Mouse (Mus musculus) lung, embryonic 16.5 days (tissue): ENCODE measurements around the gene Csrp1. TPM values are rescaled to one million over a fixed set of nuclear protein-coding genes. Genes with fewer than 3 reads are reported as not detected.
A peak's percentile ranks its signal among the peaks of the same experiment; 100 is the strongest.

Experiments used
- ATAC-seq: fragments of 200-750 bp; cut with Nextera tagmentation; 2 replicates; pipeline ENCODE4 v1.8.0; 2017; ENCODE audit warnings: low read depth, mild to moderate bottlenecking, moderate library complexity
- H3K27ac ChIP-seq: fragments of 300-500 bp; sonication (generic); 2 replicates; pipeline ENCODE4 v1.5.1; 2014; ENCODE audit warnings: mild to moderate bottlenecking, control low read depth, low read length
- H3K27me3 ChIP-seq: fragments of 300-500 bp; sonication (generic); 2 replicates; pipeline ENCODE4 v1.6.1; 2014; ENCODE audit warnings: low read depth, low read length, mixed read lengths; ENCODE audit not compliant: control insufficient read depth, insufficient read depth
- H3K36me3 ChIP-seq: fragments of 300-500 bp; sonication (generic); 2 replicates; pipeline ENCODE4 v1.6.1; 2014; ENCODE audit warnings: low read length; ENCODE audit not compliant: control insufficient read depth, insufficient read depth
- H3K4me1 ChIP-seq: fragments of 300-500 bp; sonication (generic); replicated peaks from 2 replicates; pipeline ENCODE4 v1.6.1; 2014; ENCODE audit warnings: low read length, mixed read lengths; ENCODE audit not compliant: control insufficient read depth, insufficient read depth
- H3K4me2 ChIP-seq: fragments of 300-500 bp; sonication (generic); 2 replicates; pipeline ENCODE4 v1.6.1; 2014; ENCODE audit warnings: low read depth, low read length, control low read depth
- H3K4me3 ChIP-seq: fragments of 300-500 bp; sonication (generic); 2 replicates; pipeline ENCODE4 v1.5.1; 2014; ENCODE audit warnings: mild to moderate bottlenecking, low read length, control low read depth
- H3K9ac ChIP-seq: fragments of 300-500 bp; sonication (generic); 2 replicates; pipeline ENCODE4 v1.6.1; 2014; ENCODE audit warnings: low read length, control low read depth
- H3K9me3 ChIP-seq: fragments of 300-500 bp; sonication (generic); 2 replicates; pipeline ENCODE4 v1.6.1; 2016; ENCODE audit warnings: low read length; ENCODE audit not compliant: control insufficient read depth
- WGBS: fragments of 180-500 bp; shearing (Covaris S2); extraction: QIAGEN DNeasy Blood & Tissue Kit; methylation state at CpG from one replicate; pipeline ENCODE4 v1.1.7; 2014; 5-methylcytosine and 5-hydroxymethylcytosine counted together
- polyA plus RNA-seq: library from polyadenylated mRNA; unstranded; fragments of >200 nt; fragmentation: Nextera tagmentation; extraction: Ambion mirVana; gene quantifications from 2 replicates; pipeline ENCODE4 v1.2.1, GENCODE M21; 2015

Gene Csrp1
- polyA plus RNA-seq, 1 experiment from 2014 or later: 268 TPM

- H3K4me2 ChIP-seq: no peak overlapping the region
- H3K4me1 ChIP-seq: peaks cover 13% of the 10 kb centered on the region
- H3K27ac ChIP-seq: peak overlapping the region; percentile 27; the same call in 1 of the 2 replicates
- 29% methylated on average over 8 of the region's 8 CpGs for WGBS
- H3K27me3 ChIP-seq: no peaks in the 10 kb centered on the region
- H3K9ac ChIP-seq: no peak overlapping the region; the same call in 1 of the 2 replicates
- no peaks in the 10 kb centered on the region for H3K36me3 ChIP-seq
- ATAC-seq: peak; percentile 83
- H3K4me3 ChIP-seq: no peak overlapping the region
- H3K9me3 ChIP-seq: no peaks in the 10 kb centered on the region
These were observed 80.5 kb downstream of the Csrp1 start for GRCm38 (mm10) chr1:135800192-135800950.

Other genes starting within 250 kb of the Csrp1 start
- gene Nav1, start 112.8 kb upstream of the Csrp1 start, polyA plus RNA-seq: 10.8 and 11.5 TPM in 2 replicates
- gene Phlda3, start 46.1 kb downstream of the Csrp1 start, polyA plus RNA-seq: 62.8 and 63.2 TPM in 2 replicates
- 92.3 and 105 TPM in 2 replicates for gene Tnni1, start 59.4 kb downstream of the Csrp1 start, polyA plus RNA-seq
- 14.1 and 16.2 TPM in 2 replicates for gene Lad1, start 98.5 kb downstream of the Csrp1 start, polyA plus RNA-seq
- gene Tnnt2, start 116.3 kb downstream of the Csrp1 start, polyA plus RNA-seq: 130 and 158 TPM in 2 replicates
- gene Pkp1, start 199.1 kb downstream of the Csrp1 start, polyA plus RNA-seq: 0.57 and 1.0 TPM in 2 replicates